Mouse (Mus musculus) thymus, adult 18-20 months (tissue): ENCODE data around the gene S1pr2.

Source experiments
- DNase-seq, 2 experiments: peaks; one replicate each; pipeline ENCODE4 v3.0.0; 2022; ENCODE audit warnings: mixed read lengths in 2 of 2

The S1pr2 gene

DNA sequence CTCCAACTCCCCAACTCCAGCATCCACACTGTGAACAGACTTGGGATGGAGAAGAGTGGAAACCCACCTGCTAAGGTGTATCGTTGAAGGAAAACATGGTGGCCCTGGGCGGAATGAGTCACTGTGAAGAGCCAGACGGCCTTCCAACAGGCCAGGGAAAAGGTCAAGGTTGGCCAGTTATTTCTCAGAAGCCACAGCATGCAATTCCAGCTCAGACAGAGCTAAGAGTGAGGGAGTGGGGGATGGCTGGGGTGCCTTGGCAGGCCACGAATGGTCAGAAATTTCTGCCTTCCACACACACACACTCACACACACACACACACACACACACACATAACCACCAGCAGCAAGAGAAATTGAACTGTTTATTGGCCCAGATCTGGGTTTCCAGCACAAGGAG, 11.0 kb downstream of the S1pr2 start:
- DNase-seq: no peak

DNA sequence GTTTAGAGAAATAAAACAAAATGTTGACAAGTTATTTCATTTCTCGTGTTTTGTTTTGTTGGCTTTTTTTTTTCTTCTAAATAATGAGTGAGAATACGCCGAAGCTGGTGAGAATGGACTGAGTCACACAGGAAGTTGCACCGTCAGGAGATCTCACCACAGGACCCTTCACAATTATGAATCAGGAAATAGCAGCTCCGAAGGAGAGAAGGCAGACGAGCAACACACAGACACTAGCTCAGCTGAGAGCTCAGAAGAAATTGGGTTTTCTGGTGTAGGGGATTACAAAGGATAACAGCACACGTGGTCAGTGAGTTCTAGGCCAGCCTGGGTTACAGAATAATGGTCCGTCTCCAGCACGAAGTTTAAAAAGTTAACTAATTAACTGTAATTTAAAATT, 15.0 kb downstream of the S1pr2 start:
- DNase-seq: no peak

DNA sequence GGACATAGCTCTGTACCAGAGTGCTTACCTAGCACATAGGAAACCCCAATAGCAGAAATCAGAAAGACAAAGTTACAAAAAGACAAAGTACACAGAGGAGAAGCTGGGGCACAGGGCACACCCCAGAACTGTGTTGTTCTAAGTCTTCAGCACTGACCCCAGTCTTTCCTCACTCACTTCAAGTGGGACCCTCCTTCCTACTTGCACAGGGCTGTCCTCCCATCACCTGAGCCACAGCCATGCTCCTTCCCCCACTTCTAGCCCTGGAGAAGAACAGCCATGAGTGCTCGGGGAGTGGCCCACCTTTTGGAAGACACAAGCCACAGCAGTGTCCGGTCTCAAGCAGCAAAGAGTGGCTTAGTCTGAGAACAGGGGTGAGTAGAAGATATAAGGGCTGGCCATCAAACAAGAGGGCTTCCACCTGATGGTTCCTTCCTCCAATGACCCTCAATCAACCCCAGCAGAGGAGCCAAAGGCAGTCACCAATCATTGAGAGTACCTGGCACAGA, 17.1 kb downstream of the S1pr2 start, which contains the start of gene Dnmt1:
TSS of gene Dnmt1 (minus strand) at position 459 of the 509 bp plus-strand sequence.
- DNase-seq: no peak

DNA sequence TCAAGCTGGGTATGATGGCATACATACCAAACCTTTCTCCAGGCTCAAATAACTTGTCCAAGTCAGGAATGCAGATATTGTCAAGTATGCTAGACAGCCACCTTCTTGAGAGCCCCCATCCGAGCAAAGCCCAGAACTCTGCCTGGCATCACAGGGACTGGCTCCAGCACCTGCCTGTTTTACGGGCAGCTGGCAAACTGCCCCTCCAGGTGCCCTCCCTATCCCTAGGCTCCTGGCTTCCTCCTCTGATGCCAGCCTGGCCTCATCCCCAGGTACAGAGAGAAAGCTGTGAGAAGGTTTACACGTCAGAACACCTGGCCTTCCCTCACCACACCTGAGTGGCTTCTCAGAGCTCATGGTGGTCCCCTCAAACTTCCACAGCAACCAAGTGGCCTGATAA, 19.6 kb downstream of the S1pr2 start:
- no peak for DNase-seq

DNA sequence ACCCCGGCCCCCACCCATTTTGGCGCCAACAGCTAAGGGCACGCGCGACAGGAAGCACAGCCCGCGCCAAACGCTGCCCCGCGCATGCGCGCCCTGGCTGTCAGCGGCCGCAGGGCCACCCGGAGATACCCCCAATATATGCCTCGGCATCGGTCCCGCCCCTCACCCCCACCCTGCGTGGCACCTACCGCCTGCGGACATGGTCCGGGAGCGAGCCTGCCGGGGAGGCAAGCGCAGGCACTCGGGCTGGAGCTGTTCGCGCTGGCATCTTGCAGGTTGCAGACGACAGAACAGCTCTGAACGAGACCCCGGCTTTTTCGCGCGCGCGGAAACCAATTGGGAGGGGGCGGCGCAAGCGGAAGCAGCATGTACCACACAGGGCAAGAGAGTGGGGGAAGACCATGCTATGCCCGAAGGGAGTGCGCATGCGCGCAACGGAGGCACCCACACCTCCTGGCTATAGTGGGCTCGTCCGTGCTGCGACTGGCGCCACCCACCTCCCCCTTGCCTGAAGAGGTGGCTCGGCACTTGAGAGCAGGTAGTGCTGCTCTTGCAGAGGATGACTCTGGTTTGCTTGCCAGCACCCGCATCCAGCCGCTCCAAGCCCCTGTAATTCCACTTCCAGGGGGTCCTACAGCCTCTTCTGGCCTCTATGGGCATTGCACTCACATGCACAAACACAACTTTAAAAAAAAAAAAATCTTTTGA, 23.9 kb downstream of the S1pr2 start:
- DNase-seq: peak; percentile 96 to 97

DNA sequence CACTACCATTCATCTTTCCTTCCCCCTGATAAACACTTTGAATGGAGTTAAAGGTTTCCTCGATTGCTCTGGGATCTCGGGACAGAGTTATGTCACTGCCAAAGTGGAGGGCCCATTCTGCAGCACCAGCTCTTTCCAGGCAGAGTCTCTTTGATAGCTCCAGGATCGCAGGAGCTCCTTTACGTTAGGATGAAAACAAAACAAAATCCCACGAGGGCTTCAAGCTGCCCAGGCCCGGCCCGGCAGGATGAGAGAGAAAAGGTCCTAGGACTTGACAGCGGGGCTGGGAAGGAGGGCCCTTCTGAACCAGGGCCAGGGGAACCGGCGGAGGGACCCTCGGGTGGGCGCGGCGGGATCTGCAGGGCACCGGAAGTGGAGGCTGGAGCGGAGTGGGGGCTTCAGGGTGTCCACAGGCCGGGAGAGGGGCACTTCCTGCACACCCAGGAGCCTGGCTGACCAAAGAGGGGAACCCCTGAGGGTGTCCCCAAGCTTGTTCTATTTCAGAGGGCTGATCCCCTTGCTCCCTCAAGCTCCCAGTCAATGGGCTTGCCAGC, 24.5 kb downstream of the S1pr2 start:
- no peak for DNase-seq

DNA sequence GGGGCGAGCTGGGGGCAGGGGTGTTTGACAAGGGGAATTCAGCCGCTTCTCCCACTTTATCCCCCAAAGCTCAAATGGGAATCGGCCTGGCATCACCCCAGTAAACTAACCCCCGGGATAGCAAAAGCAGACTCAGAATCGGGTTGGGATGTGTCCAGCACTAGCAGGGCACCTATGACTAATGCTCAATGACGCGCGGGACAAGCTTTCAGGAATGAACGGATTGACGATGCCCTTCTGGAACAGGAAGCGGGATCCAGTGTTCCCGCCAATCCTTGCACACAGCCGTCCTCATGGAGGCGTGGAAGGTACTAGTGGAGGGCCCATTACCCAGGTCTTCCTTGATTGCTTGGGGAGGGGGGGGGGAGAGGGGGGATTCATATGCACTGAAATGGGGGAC, 25.1 kb downstream of the S1pr2 start:
- no peak for DNase-seq

DNA sequence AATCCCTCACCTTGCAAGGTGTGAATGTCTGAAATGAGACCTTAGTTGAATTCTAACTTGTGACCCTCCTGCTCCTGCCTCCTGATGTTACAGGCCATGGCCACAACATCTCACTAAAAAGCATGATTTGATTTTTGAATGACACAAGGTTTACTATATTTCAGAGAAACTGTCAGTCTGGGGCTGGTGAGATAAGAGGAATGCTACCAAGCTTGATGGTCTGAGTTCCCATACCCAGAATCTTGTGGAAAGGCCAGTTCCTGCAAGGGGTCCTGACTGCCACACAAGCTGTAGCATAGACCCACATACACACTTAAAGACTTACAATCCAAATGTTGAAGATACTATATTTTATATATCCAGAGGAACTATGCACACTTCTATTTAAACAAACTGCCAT, 26.2 kb downstream of the S1pr2 start:
- DNase-seq: no peak

DNA sequence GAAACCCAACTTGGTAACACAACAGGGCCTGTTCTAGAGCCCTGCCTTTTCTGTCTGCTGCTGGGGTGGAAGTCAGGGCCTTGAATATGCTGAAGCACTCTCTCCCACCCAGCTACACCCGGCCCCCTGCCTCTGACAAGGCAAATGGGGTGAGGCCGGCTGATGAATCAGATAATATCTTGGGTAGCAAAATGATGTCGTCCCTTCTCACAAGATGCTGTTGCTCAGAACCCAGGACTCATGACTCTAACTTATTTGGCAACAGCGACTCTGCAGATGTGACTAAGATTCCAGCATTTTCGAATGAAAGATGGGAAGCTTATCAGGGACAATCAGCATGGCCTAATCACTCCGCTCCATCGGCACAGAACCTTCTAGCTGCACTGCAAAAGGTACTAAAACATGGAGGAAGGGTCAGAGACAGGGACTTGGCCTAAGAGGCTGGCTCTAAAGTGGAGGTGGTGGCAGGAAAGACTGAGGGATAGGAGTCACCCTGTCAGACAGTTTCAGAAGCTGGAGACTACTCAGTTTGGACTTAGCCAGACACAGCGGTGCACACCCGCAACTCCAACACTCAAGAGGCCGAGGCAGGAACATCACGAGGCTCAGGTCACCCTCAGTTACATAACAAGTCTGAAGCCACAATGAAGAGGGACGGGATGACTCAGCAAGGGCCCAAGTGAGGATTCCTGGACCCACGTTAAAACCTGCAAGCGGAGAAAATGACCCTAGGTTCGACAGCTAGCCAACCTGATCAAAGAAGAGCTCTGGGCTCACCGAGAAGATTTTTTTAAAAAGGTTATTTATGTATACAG, 30.3 kb downstream of the S1pr2 start:
- DNase-seq: no peak

DNA sequence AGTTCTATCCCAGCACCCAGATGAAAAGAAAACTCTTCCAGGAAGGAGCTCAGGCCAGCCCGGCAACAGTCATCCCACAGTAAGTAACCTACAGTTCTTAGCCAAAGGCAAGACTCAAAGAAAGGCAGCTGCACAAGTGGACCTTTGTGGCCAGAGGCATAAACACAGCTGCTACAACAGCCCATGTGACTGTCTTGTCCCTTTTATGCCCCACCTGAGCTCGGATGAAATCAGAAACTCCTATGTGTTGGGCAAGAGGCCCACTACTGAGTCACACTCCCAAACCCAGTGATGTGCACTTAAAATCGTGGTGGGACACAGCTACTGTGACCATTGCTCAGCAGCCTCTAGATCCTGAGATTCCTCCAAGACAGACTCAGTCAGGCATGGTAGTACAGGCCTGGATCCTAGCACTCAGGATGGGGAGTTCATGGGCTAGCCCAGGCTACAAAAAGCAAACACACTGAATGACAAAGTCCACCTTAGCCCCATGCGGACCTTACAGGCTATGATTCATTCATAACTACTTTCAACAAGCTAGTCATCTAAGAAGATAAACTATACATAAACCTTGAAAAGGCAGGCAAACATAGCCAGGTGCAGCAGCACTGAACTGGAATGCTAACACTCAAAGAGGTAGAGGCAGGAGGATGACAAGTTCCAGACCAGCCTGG, 31.7 kb downstream of the S1pr2 start:
- DNase-seq: no peak

DNA sequence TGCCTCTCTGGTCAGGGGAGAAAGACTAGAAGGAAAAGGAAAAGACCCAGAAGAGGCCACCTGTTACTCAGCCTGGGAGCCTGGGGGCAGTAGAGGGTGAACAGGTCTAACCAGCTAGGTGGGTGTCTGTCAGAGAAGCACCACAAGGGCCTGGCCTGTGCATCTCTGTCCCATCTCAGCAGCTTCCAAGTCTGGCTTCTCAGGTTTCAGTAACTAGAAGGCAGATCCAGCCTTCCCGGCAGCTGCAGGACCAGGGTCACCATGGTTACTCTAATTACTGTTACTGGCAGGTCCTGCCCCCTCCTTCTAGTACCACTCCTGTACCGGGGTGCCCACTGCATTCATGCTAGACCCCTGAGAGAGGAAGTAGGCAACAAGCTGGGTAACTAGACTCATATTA, 32.7 kb downstream of the S1pr2 start:
- no peak for DNase-seq

DNA sequence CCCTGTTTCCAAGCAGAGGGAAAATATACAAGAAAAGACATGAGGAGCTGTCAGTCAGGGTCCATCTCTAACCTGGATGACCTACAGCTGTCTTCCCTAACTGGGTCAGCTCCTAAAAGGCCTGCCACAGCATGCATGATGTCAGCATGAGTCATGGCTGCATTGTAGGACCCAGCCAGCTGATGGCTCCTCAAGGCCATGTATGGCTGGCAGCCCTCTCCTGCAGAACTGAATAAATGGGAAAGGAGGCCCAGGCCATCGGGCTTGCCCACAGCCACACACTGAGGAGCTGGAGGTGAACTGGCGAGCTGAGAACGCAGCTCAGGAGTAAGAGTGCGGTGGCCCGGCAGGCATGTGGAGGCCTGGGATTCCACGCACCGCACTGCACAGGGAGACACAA, 33.2 kb downstream of the S1pr2 start:
- no peak for DNase-seq

DNA sequence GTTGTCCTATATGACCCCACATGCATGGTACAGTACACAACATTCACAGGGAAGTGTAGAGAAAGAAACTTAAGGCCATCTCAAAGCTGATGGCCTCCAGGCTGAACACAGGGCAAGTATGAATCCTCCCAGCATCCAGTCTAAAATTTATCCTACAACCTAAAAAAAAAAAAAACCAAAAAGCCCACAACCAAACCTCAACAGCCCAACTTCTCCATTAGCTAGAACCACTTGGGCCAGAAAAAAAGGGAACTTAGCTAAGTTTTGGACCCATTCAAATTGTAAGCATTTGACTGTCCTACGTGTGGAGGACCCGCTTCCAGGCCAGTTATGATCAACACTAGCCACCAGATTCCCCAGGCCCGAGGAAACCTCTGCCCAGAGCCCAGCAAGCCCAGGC, 53.3 kb downstream of the S1pr2 start:
- no peak for DNase-seq

DNA sequence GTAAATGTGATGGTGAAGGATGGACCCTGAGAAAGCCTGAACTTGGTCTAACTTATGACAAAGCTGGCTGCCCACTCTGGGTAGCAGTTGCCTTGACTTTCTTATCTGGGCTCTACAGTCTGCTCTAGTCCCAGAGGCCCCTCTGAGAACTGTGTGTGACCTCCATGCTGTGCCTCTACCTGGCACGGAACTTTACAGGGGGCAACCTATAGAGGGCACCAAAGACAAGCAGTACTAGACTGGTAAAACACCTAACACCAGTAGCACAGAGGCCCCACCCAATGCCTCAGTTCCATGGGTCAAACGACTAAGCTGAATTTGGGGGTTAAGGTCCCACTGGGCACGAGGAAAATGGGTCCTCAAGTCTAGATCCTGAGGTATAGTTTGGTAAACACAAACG, 60.4 kb downstream of the S1pr2 start:
- DNase-seq: peak in 1 of 2 experiments; percentile 44
